13 mouse cellular contexts compared by ENCODE assay signal in the genomic region with DNA sequence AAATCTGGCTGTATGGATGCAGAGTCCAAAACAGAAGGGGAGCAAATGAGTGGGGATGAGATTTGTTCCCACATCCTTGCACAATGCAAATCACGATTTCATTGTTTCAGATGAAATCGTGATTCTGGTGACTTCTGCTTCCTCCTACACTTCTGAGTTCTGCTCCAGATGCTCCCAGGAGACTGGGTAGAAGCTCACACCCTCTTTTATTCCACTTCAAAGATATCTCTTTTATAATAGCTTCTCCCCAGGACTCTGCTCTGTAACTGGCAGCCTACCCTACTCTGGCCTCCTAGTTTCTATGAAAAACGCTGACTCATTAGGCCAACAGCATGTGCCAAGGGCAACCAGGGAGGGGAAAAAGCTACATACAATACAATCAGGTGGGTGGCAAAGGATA. TPM values are rescaled to one million over a fixed set of nuclear protein-coding genes. Genes with fewer than 3 reads are reported as not detected.
DNase-seq lines count a peak whose midpoint lies in the region; ATAC-seq and TF ChIP-seq lines count a peak whose summit lies in the region.
"Had no signal": no experiment of that assay in that cellular context is flagged by ENCODE, and none has a peak within 500 bp of the region (broad histone marks: within the 10 kb centered on the region; RNA-seq: fewer than 3 reads in every experiment).

No protein-coding gene starts in this region.

- H3K4me1 ChIP-seq in heart, embryonic 12.5 days (replicated peaks): no peaks in the 10 kb centered on the region
- H3K4me1 ChIP-seq in small intestine, adult 2 months (ENCODE audit: control insufficient read depth, insufficient read depth, insufficient read length, low read length): peaks cover 30% of the 10 kb centered on the region; the same call in 1 of the 2 replicates
- H3K4me1 ChIP-seq: liver, embryonic 15.5 days had no signal

- H3K9ac ChIP-seq in heart, embryonic 12.5 days: no peak overlapping the region
- H3K9ac ChIP-seq: liver, embryonic 15.5 days had no signal

- no peaks in the 10 kb centered on the region for H3K36me3 ChIP-seq in heart, embryonic 12.5 days
- peaks cover 4% of the 10 kb centered on the region; the same call in 1 of the 2 replicates for H3K36me3 ChIP-seq in small intestine, adult 2 months (ENCODE audit: control insufficient read depth, insufficient read depth, low read length)
- H3K36me3 ChIP-seq: liver, embryonic 15.5 days had no signal

- WGBS in heart, embryonic 12.5 days: 78% methylated on average over 3 of the region's 3 CpGs
- 23% methylated on average over 3 of the region's 3 CpGs for WGBS in small intestine, adult 2 months

- no peak for TF ChIP-seq CTCF in small intestine, adult 2 months (IDR thresholded peaks at IDR 0.05; ENCODE audit: extremely low read depth, insufficient read length, insufficient replicate concordance, low read depth, low read length)

- intact Hi-C loops in gastrocnemius, postnatal 14 days (cut with DNase I; ENCODE audit: low total_unique reads): no loop called here

- no peak for ATAC-seq in heart, embryonic 12.5 days (ENCODE audit: insufficient number of reproducible peaks, low FRiP score)
- ATAC-seq: Patski had no signal

- no peak overlapping the region for H3K4me3 ChIP-seq in heart, embryonic 12.5 days
- no peak overlapping the region for H3K4me3 ChIP-seq in small intestine, adult 2 months (ENCODE audit: low read depth, low read length)
- H3K4me3 ChIP-seq: liver, embryonic 15.5 days had no signal

- no peaks in the 10 kb centered on the region for H3K9me3 ChIP-seq in heart, embryonic 12.5 days (replicated peaks)
- H3K9me3 ChIP-seq: liver, embryonic 15.5 days had no signal

- peak; percentile 85 for DNase-seq in heart, adult 11 months
- DNase-seq in ovary, adult 18-20 months (ENCODE audit: low spot score): peak; percentile 25
- DNase-seq in ovary, postnatal 36 days (ENCODE audit: low spot score): no peak
- peak; percentile 36 to 51 for DNase-seq in kidney, postnatal 36 days
- no peak for DNase-seq in thymus, postnatal 0 days (ENCODE audit: low spot score)
- no peak for DNase-seq in gastrocnemius, postnatal 14 days

- H3K4me2 ChIP-seq in heart, embryonic 12.5 days: no peak overlapping the region
- H3K4me2 ChIP-seq: liver, embryonic 15.5 days had no signal

- no peak for TF ChIP-seq POLR2A in small intestine, adult 2 months (IDR thresholded peaks at IDR 0.05; ENCODE audit: low read depth, low read length)

- no peak overlapping the region for H3K27ac ChIP-seq in heart, embryonic 12.5 days (ENCODE audit: poor library complexity, severe bottlenecking)
- peak overlapping the region; percentile 67 for H3K27ac ChIP-seq in small intestine, adult 2 months (ENCODE audit: insufficient read depth, low read depth, low read length)
- H3K27ac ChIP-seq: kidney, postnatal 0 days; liver, embryonic 15.5 days had no signal

- no peaks in the 10 kb centered on the region for H3K27me3 ChIP-seq in heart, embryonic 12.5 days (replicated peaks)
- H3K27me3 ChIP-seq in small intestine, adult 2 months (ENCODE audit: control insufficient read depth, insufficient read depth, low read length): no peaks in the 10 kb centered on the region
- H3K27me3 ChIP-seq: liver, embryonic 15.5 days; Patski had no signal

RNA-seq across cellular contexts. Expression of gene Ces1f, which starts 6.2 kb away (rescaled TPM):
- polyA plus RNA-seq in heart, embryonic 12.5 days (2016; fragmentation: Nextera tagmentation; extraction: Ambion mirVana): not detected in 2 replicates
- 4.5 and 40.8 TPM in 2 replicates for polyA plus RNA-seq in small intestine, adult 2 months (2012; rRNA removed)
- polyA plus RNA-seq in thymus, postnatal 0 days (2015; fragmentation: Nextera tagmentation; extraction: Ambion mirVana): 0.69 and 0.77 TPM in 2 replicates
- total RNA-seq in gastrocnemius, postnatal 14 days (2021): not detected
- polyA plus RNA-seq: C2C12; neural tube, embryonic 11.5 days; Patski had no signal

RNA-seq across cellular contexts. Expression of gene Ces1e, which starts 43.9 kb away (rescaled TPM):
- 0.20 TPM in 1 of 2 replicates, not detected in the other for polyA plus RNA-seq in heart, embryonic 12.5 days (2016; fragmentation: Nextera tagmentation; extraction: Ambion mirVana)
- polyA plus RNA-seq in small intestine, adult 2 months (2012; rRNA removed): 1.9 and 4.0 TPM in 2 replicates
- 0.12 and 0.27 TPM in 2 replicates for polyA plus RNA-seq in thymus, postnatal 0 days (2015; fragmentation: Nextera tagmentation; extraction: Ambion mirVana)
- total RNA-seq in gastrocnemius, postnatal 14 days (2021): under 1 TPM; 0.10 to 0.18 TPM
- polyA plus RNA-seq: C2C12; neural tube, embryonic 11.5 days; Patski had no signal

Comparison
In these comparisons a context has a peak if more than half of its experiments do, and no peak if none do; other contexts are left out.
1. DNase-seq: peak in heart, adult 11 months (single experiment), ovary, adult 18-20 months (single experiment) and kidney, postnatal 36 days (2 of 2); none in ovary, postnatal 36 days (single experiment), thymus, postnatal 0 days (single experiment) and gastrocnemius, postnatal 14 days (single experiment).